8 mouse cellular contexts compared by ENCODE assay signal in genomic region chr17:11962808-11963207, GRCm38 (mm10).
DNase-seq lines count a peak whose midpoint lies in the region; ATAC-seq and TF ChIP-seq lines count a peak whose summit lies in the region.

No protein-coding gene starts in this region.

- TF ChIP-seq POLR2A in cortical plate, adult 2 months (IDR thresholded peaks at IDR 0.05; ENCODE audit: extremely low read depth, insufficient read depth, low read length): 0 out of 2 replicates have a peak, but pooled peaks have one; percentile 36

- no peak overlapping the region; the same call in 1 of the 2 replicates for H3K9ac ChIP-seq in hindbrain, postnatal 0 days (replicated peaks; ENCODE audit: low read length)

- no peak overlapping the region for H3K4me3 ChIP-seq in cortical plate, adult 2 months (ENCODE audit: insufficient read depth, low read length)
- no peak overlapping the region for H3K4me3 ChIP-seq in hindbrain, postnatal 0 days (ENCODE audit: low read length)

- peak overlapping the region; percentile 36 for H3K4me2 ChIP-seq in hindbrain, postnatal 0 days (ENCODE audit: low read depth, low read length)

- H3K27me3 ChIP-seq in hindbrain, postnatal 0 days (ENCODE audit: insufficient read depth, low read length): no peaks in the 10 kb centered on the region

- no peak overlapping the region; the same call in 1 of the 2 replicates for H3K27ac ChIP-seq in cortical plate, adult 2 months (ENCODE audit: insufficient read depth, low read length)
- peak overlapping the region; percentile 27; the same call in 1 of the 2 replicates for H3K27ac ChIP-seq in hindbrain, postnatal 0 days

- ATAC-seq in hindbrain, postnatal 0 days: no peak
- no peak for ATAC-seq in monocyte, adult 5-6 weeks (replicated peaks; ENCODE audit: insufficient number of reproducible peaks, low FRiP score, low TSS enrichment, poor library complexity, severe bottlenecking)

- H3K36me3 ChIP-seq in hindbrain, postnatal 0 days (ENCODE audit: insufficient read depth, low read length): no peaks in the 10 kb centered on the region

- 27% methylated on average over 11 of the region's 11 CpGs for WGBS in hindbrain, postnatal 0 days

- TF ChIP-seq CTCF in cortical plate, adult 2 months (IDR thresholded peaks at IDR 0.05; ENCODE audit: extremely low read depth, insufficient read depth, low read length): no peak
- TF ChIP-seq CTCF in hindbrain, postnatal 0 days (IDR thresholded peaks at IDR 0.05; ENCODE audit: low read depth): no peak

- H3K9me3 ChIP-seq in hindbrain, postnatal 0 days (ENCODE audit: low read length): no peaks in the 10 kb centered on the region

- peak; percentile 50 to 78 for DNase-seq in layer of hippocampus, adult 18-20 months (ENCODE audit: low spot score in 2 of 2)
- DNase-seq in layer of hippocampus, adult 9-10 months (ENCODE audit: low spot score): no peak
- DNase-seq in hindbrain, postnatal 0 days (ENCODE audit: low spot score): peak; percentile 54
- peak; percentile 61 to 72 for DNase-seq in right cerebral cortex, postnatal 10 days (ENCODE audit: low spot score in 2 of 2)
- DNase-seq in spleen, postnatal 4 days (ENCODE audit: low spot score in 2 of 2): no peak
- no peak for DNase-seq in urinary bladder, postnatal 10 days (ENCODE audit: low spot score)

- peaks cover 3% of the 10 kb centered on the region; the same call in 1 of the 2 replicates for H3K4me1 ChIP-seq in cortical plate, adult 2 months (ENCODE audit: control insufficient read depth, insufficient read depth, low read length)
- no peaks in the 10 kb centered on the region for H3K4me1 ChIP-seq in hindbrain, postnatal 0 days (ENCODE audit: insufficient read depth, low read length)

Comparison
In these comparisons a context has a peak if more than half of its experiments do, and no peak if none do; other contexts are left out.
1. DNase-seq: peak in layer of hippocampus, adult 18-20 months (2 of 2), hindbrain, postnatal 0 days (single experiment) and right cerebral cortex, postnatal 10 days (2 of 2); none in layer of hippocampus, adult 9-10 months (single experiment), spleen, postnatal 4 days (0 of 2) and urinary bladder, postnatal 10 days (single experiment).